Mouse (Mus musculus) sigmoid colon, adult 10 weeks (tissue): ENCODE measurements around the gene Ly6g6e. TPM values are rescaled to one million over a fixed set of nuclear protein-coding genes. Genes with fewer than 3 reads are reported as not detected.

ENCODE experiments used
- polyA plus RNA-seq: library from polyadenylated mRNA; stranded (reverse); fragments of 350-450 nt; fragmentation: Illumina TruSeq; extraction: RNeasy Lipid Tissue Mini Kit (QIAGEN cat#74804); gene quantifications from one replicate; pipeline ENCODE4 v1.2.3, GENCODE M21; 2014; ENCODE audit warnings: low read depth, low replicate concordance

Ly6g6e gene
- polyA plus RNA-seq, 1 experiment from 2014 or later, result 2.8 TPM

Other genes with a start within 250 kb of the Ly6g6e start
- 23.0 TPM for gene Stk19, start 240.0 kb upstream of the Ly6g6e start, polyA plus RNA-seq
- 3.0 TPM for gene Dxo, start 239.9 kb upstream of the Ly6g6e start, polyA plus RNA-seq
- 5.6 TPM for gene Skiv2l, start 226.7 kb upstream of the Ly6g6e start, polyA plus RNA-seq
- 1.1 TPM for gene Nelfe, start 226.5 kb upstream of the Ly6g6e start, polyA plus RNA-seq
- 18.5 TPM for gene Cfb, start 214.4 kb upstream of the Ly6g6e start, polyA plus RNA-seq
- 1.1 TPM for gene Zbtb12, start 197.4 kb upstream of the Ly6g6e start, polyA plus RNA-seq
- gene Gm20547, start 194.9 kb upstream of the Ly6g6e start, polyA plus RNA-seq, result 2.3 TPM
- gene C2, start 178.6 kb upstream of the Ly6g6e start, polyA plus RNA-seq, result 1.0 TPM
- 10.6 TPM for gene Ehmt2, start 178.4 kb upstream of the Ly6g6e start, polyA plus RNA-seq
- 32.3 TPM for gene Slc44a4, start 162.4 kb upstream of the Ly6g6e start, polyA plus RNA-seq
- 15.5 TPM for gene Neu1, start 145.6 kb upstream of the Ly6g6e start, polyA plus RNA-seq
- gene Hspa1b, start 117.7 kb upstream of the Ly6g6e start, polyA plus RNA-seq, result 10.1 TPM
- not detected for gene Gm20481, start 107.0 kb upstream of the Ly6g6e start, polyA plus RNA-seq
- 4.5 TPM for gene Hspa1a, start 104.7 kb upstream of the Ly6g6e start, polyA plus RNA-seq
- gene Hspa1l, start 104.2 kb upstream of the Ly6g6e start, polyA plus RNA-seq, result 0.22 TPM
- 12.9 TPM for gene Lsm2, start 95.0 kb upstream of the Ly6g6e start, polyA plus RNA-seq
- 1.5 TPM for gene Vars, start 75.9 kb upstream of the Ly6g6e start, polyA plus RNA-seq
- gene Vwa7, start 60.3 kb upstream of the Ly6g6e start, polyA plus RNA-seq, result 0.09 TPM
- gene Sapcd1, start 48.9 kb upstream of the Ly6g6e start, polyA plus RNA-seq, result not detected
- gene Msh5, start 30.2 kb upstream of the Ly6g6e start, polyA plus RNA-seq, result 2.5 TPM
- 47.8 TPM for gene Clic1, start 26.9 kb upstream of the Ly6g6e start, polyA plus RNA-seq
- not detected for gene Ddah2, start 17.9 kb upstream of the Ly6g6e start, polyA plus RNA-seq
- 1.5 TPM for gene Ly6g6c, start 11.5 kb upstream of the Ly6g6e start, polyA plus RNA-seq
- gene Mpig6b, start 10.7 kb upstream of the Ly6g6e start, polyA plus RNA-seq, result 3.0 TPM
- not detected for gene Ly6g6d, start 1.2 kb downstream of the Ly6g6e start, polyA plus RNA-seq
- gene Ly6g6f, start 8.7 kb downstream of the Ly6g6e start, polyA plus RNA-seq, result not detected
- gene Abhd16a, start 12.4 kb downstream of the Ly6g6e start, polyA plus RNA-seq, result 5.3 TPM
- gene Ly6g5c, start 31.4 kb downstream of the Ly6g6e start, polyA plus RNA-seq, result not detected
- gene Ly6g5b, start 38.5 kb downstream of the Ly6g6e start, polyA plus RNA-seq, result not detected
- gene Gpank1, start 44.6 kb downstream of the Ly6g6e start, polyA plus RNA-seq, result 0.85 TPM
- gene Csnk2b, start 45.2 kb downstream of the Ly6g6e start, polyA plus RNA-seq, result 96.9 TPM
- 2.2 TPM for gene D17H6S53E, start 49.5 kb downstream of the Ly6g6e start, polyA plus RNA-seq
- not detected for gene Apom, start 55.1 kb downstream of the Ly6g6e start, polyA plus RNA-seq
- 16.8 TPM for gene Bag6, start 58.3 kb downstream of the Ly6g6e start, polyA plus RNA-seq
- gene Prrc2a, start 88.0 kb downstream of the Ly6g6e start, polyA plus RNA-seq, result 12.8 TPM
- 7.7 TPM for gene Aif1, start 99.2 kb downstream of the Ly6g6e start, polyA plus RNA-seq
- not detected for gene Lst1, start 111.5 kb downstream of the Ly6g6e start, polyA plus RNA-seq
- gene Ltb, start 117.5 kb downstream of the Ly6g6e start, polyA plus RNA-seq, result not detected
- gene Tnf, start 125.1 kb downstream of the Ly6g6e start, polyA plus RNA-seq, result 0.35 TPM
- gene Lta, start 128.4 kb downstream of the Ly6g6e start, polyA plus RNA-seq, result 0.54 TPM
- gene Gm16181, start 143.9 kb downstream of the Ly6g6e start, polyA plus RNA-seq, result not detected
- 8.0 TPM for gene Atp6v1g2, start 156.8 kb downstream of the Ly6g6e start, polyA plus RNA-seq
- gene Nfkbil1, start 158.9 kb downstream of the Ly6g6e start, polyA plus RNA-seq, result not detected
- gene Ddx39b, start 164.8 kb downstream of the Ly6g6e start, polyA plus RNA-seq, result 10.4 TPM
- 76.9 TPM for gene H2-D1, start 185.8 kb downstream of the Ly6g6e start, polyA plus RNA-seq
- 45.4 TPM for gene H2-Q1, start 243.5 kb downstream of the Ly6g6e start, polyA plus RNA-seq